Mouse (Mus musculus): Measurements from ENCODE around the gene Yif1a. TPM values are rescaled to one million over a fixed set of nuclear protein-coding genes. Genes with fewer than 3 reads are reported as not detected.

The Yif1a gene
- 60.9 and 61.6 TPM in 2 replicates for polyA plus RNA-seq (2016; fragmentation: Nextera tagmentation; extraction: Ambion mirVana)

GRCm38 (mm10) chr19:5087884-5088728 is at the start of gene Yif1a:
Yif1a (plus strand) TSS chr19:5088538.
- Histone ChIP-seq H3K27ac (replicated peaks) (peak within 1 kb of the TSS; percentile 91), H3K27me3 (peaks cover 36% of the 10 kb centered on the region), H3K9me3 (no peaks in the 10 kb centered on the region), H3K4me2 (replicated peaks) (peak within 1 kb of the TSS; percentile 89), H3K4me1 (peaks cover 30% of the 10 kb centered on the region), H3K36me3 (peaks cover 28% of the 10 kb centered on the region), H3K4me3 (peak within 1 kb of the TSS; percentile 89), H3K9ac (replicated peaks) (peak within 1 kb of the TSS; percentile 73)
- ATAC-seq (ENCODE audit: low FRiP score, low read depth), result peak; percentile 95
- under 1% methylated on average over 58 of the region's 58 CpGs for WGBS

- H3K36me3 ChIP-seq, result peaks cover 11% of the 10 kb centered on the region; the same call in 1 of the 2 replicates
- peaks cover 7% of the 10 kb centered on the region; the same call in 1 of the 2 replicates for H3K27me3 ChIP-seq
These were observed 49.6 kb upstream of the Yif1a start, which contains the start of the genes B4gat1 and AC124502.3 for GRCm38 (mm10) chr19:5038709-5039156. B4gat1 (plus strand) TSS chr19:5038826. AC124502.3 (plus strand) TSS chr19:5038891.

GRCm38 (mm10) chr19:5039301-5040114 is 48.8 kb upstream of the Yif1a start:
- Histone ChIP-seq H3K9ac (replicated peaks) (peak overlapping the region; percentile 88), H3K9me3 (no peaks in the 10 kb centered on the region), H3K4me1 (peaks cover 38% of the 10 kb centered on the region), H3K27ac (replicated peaks) (peak overlapping the region; percentile 85), H3K4me2 (replicated peaks) (peak overlapping the region; percentile 100), H3K27me3 (peaks cover 7% of the 10 kb centered on the region; the same call in 1 of the 2 replicates), H3K4me3 (peak overlapping the region; percentile 85), H3K36me3 (peaks cover 16% of the 10 kb centered on the region; the same call in 1 of the 2 replicates)
- 9% methylated on average over 41 of the region's 41 CpGs for WGBS
- 0 out of 2 replicates have a peak, but pooled peaks have one; percentile 32 for ATAC-seq (ENCODE audit: low FRiP score, low read depth)

More at GRCm38 (mm10) chr19:5038709-5039156, 49.6 kb upstream of the Yif1a start, which contains the start of the genes B4gat1 and AC124502.3:
- Histone ChIP-seq H3K4me1 (peaks cover 38% of the 10 kb centered on the region), H3K9me3 (no peaks in the 10 kb centered on the region), H3K27ac (replicated peaks) (peak within 1 kb of the TSS; percentile 85), H3K4me3 (peak within 1 kb of the TSS; percentile 85), H3K4me2 (replicated peaks) (peak within 1 kb of the TSS; percentile 100), H3K9ac (replicated peaks) (peak within 1 kb of the TSS; percentile 88)
- ATAC-seq (ENCODE audit: low FRiP score, low read depth), result peak; percentile 89
- under 1% methylated on average over 43 of the region's 44 CpGs for WGBS

GRCm38 (mm10) chr19:5040862-5041523 is 47.3 kb upstream of the Yif1a start, which contains the start of gene Brms1:
Brms1 (plus strand) TSS chr19:5041354.
- Histone ChIP-seq H3K9ac (replicated peaks) (peak within 1 kb of the TSS; percentile 88), H3K36me3 (peaks cover 22% of the 10 kb centered on the region), H3K4me3 (peak within 1 kb of the TSS; percentile 85), H3K9me3 (no peaks in the 10 kb centered on the region), H3K4me2 (replicated peaks) (peak within 1 kb of the TSS; percentile 100), H3K27me3 (peaks cover 7% of the 10 kb centered on the region; the same call in 1 of the 2 replicates), H3K27ac (replicated peaks) (peak within 1 kb of the TSS; percentile 69), H3K4me1 (peaks cover 38% of the 10 kb centered on the region)
- WGBS, result 7% methylated on average over 40 of the region's 40 CpGs
- ATAC-seq (ENCODE audit: low FRiP score, low read depth), result peak; percentile 87

- H3K9ac ChIP-seq (replicated peaks), result peak overlapping the region; percentile 88
- H3K9me3 ChIP-seq, result no peaks in the 10 kb centered on the region
- 3% methylated on average over 16 of the region's 16 CpGs for WGBS
- no peak for ATAC-seq (ENCODE audit: low FRiP score, low read depth)
- peak overlapping the region; percentile 100 for H3K4me2 ChIP-seq (replicated peaks)
- H3K4me3 ChIP-seq, result peak overlapping the region; percentile 85
- H3K27me3 ChIP-seq, result peaks cover 7% of the 10 kb centered on the region; the same call in 1 of the 2 replicates
- peaks cover 38% of the 10 kb centered on the region for H3K4me1 ChIP-seq
- peaks cover 28% of the 10 kb centered on the region for H3K36me3 ChIP-seq
- peak overlapping the region; percentile 69 for H3K27ac ChIP-seq (replicated peaks)
These were observed 46.8 kb upstream of the Yif1a start for GRCm38 (mm10) chr19:5041588-5041987.

GRCm38 (mm10) chr19:5045531-5045930 is 42.8 kb upstream of the Yif1a start:
- no peak overlapping the region for H3K4me3 ChIP-seq
- peaks cover 58% of the 10 kb centered on the region for H3K36me3 ChIP-seq
- H3K9me3 ChIP-seq, result no peaks in the 10 kb centered on the region
- no peak overlapping the region for H3K9ac ChIP-seq (replicated peaks)
- no peak for ATAC-seq (ENCODE audit: low FRiP score, low read depth)
- peaks cover 32% of the 10 kb centered on the region for H3K4me1 ChIP-seq
- WGBS, result 86% methylated on average over 4 of the region's 4 CpGs
- H3K27ac ChIP-seq (replicated peaks), result no peak overlapping the region
- peaks cover 11% of the 10 kb centered on the region for H3K27me3 ChIP-seq
- H3K4me2 ChIP-seq (replicated peaks), result no peak overlapping the region

- WGBS, result 80% methylated on average over 14 of the region's 14 CpGs
- ATAC-seq (ENCODE audit: low FRiP score, low read depth), result no peak
- peaks cover 51% of the 10 kb centered on the region for H3K36me3 ChIP-seq
These were observed 39.9 kb upstream of the Yif1a start for GRCm38 (mm10) chr19:5048138-5049056.

GRCm38 (mm10) chr19:5049325-5049724 is 39.0 kb upstream of the Yif1a start:
- H3K9ac ChIP-seq (replicated peaks), result no peak overlapping the region

More at GRCm38 (mm10) chr19:5048138-5049056, 39.9 kb upstream of the Yif1a start:
- Histone ChIP-seq H3K4me2 (replicated peaks) (no peak overlapping the region), H3K4me1 (peaks cover 25% of the 10 kb centered on the region), H3K4me3 (no peak overlapping the region), H3K27ac (replicated peaks) (no peak overlapping the region), H3K9me3 (no peaks in the 10 kb centered on the region), H3K27me3 (peaks cover 39% of the 10 kb centered on the region), H3K9ac (replicated peaks) (no peak overlapping the region)

GRCm38 (mm10) chr19:5050047-5050905 is 38.1 kb upstream of the Yif1a start, which contains the start of gene Rin1:
Rin1 (plus strand) TSS chr19:5050481.
- WGBS, result 14% methylated on average over 14 of the region's 14 CpGs
- Histone ChIP-seq H3K4me1 (peaks cover 25% of the 10 kb centered on the region), H3K27ac (replicated peaks) (peak within 1 kb of the TSS; percentile 15; the same call in 1 of the 2 replicates), H3K4me2 (replicated peaks) (peak within 1 kb of the TSS; percentile 11; the same call in 1 of the 2 replicates), H3K27me3 (peaks cover 58% of the 10 kb centered on the region), H3K4me3 (peak within 1 kb of the TSS; percentile 6; the same call in 1 of the 2 replicates), H3K36me3 (peaks cover 42% of the 10 kb centered on the region), H3K9ac (replicated peaks) (0 out of 2 replicates have a peak within 1 kb of the TSS, but pooled peaks have one; percentile 28), H3K9me3 (no peaks in the 10 kb centered on the region)
- ATAC-seq (ENCODE audit: low FRiP score, low read depth), result peak; percentile 50

More at GRCm38 (mm10) chr19:5049325-5049724, 39.0 kb upstream of the Yif1a start:
- Histone ChIP-seq H3K4me3 (no peak overlapping the region), H3K36me3 (peaks cover 43% of the 10 kb centered on the region), H3K4me1 (peaks cover 25% of the 10 kb centered on the region), H3K27me3 (peaks cover 49% of the 10 kb centered on the region), H3K27ac (replicated peaks) (peak overlapping the region; percentile 15; the same call in 1 of the 2 replicates), H3K4me2 (replicated peaks) (no peak overlapping the region), H3K9me3 (no peaks in the 10 kb centered on the region)
- WGBS, result 42% methylated on average over 6 of the region's 6 CpGs
- ATAC-seq (ENCODE audit: low FRiP score, low read depth), result no peak

Measured in midbrain, embryonic 12.5 days (tissue).